Mouse (Mus musculus): ENCODE measurements around the gene Zfp808.
"Not testable (repeated sequence)": the region's sequence is repeated elsewhere in the genome, so short reads cannot be mapped to it uniquely, and the experiment has no call there.

Zfp808 gene

GRCm38 (mm10) chr13:62129432-62130171 lies at the start of gene Zfp808:
Zfp808 (plus strand) TSS chr13:62129886.
- DNase-seq (ENCODE audit: low spot score) = peak; percentile 48

- DNase-seq (ENCODE audit: low spot score) = not testable (repeated sequence)
Observed at GRCm38 (mm10) chr13:62098786-62099185, 30.9 kb upstream of the Zfp808 start.

GRCm38 (mm10) chr13:62099454-62099853 lies 30.2 kb upstream of the Zfp808 start:
- not testable (repeated sequence) for DNase-seq (ENCODE audit: low spot score)

GRCm38 (mm10) chr13:62102368-62102767 lies 27.3 kb upstream of the Zfp808 start:
- DNase-seq (ENCODE audit: low spot score) = not testable (repeated sequence)

GRCm38 (mm10) chr13:62115861-62116260 lies 13.8 kb upstream of the Zfp808 start:
- not testable (repeated sequence) for DNase-seq (ENCODE audit: low spot score)

GRCm38 (mm10) chr13:62121578-62121977 lies 8.1 kb upstream of the Zfp808 start:
- DNase-seq (ENCODE audit: low spot score) = not testable (repeated sequence)

- DNase-seq (ENCODE audit: low spot score) = not testable (repeated sequence)
Observed at GRCm38 (mm10) chr13:62181835-62182755, 52.4 kb downstream of the Zfp808 start.

- DNase-seq (ENCODE audit: low spot score) = no peak
Observed at GRCm38 (mm10) chr13:62245264-62245663, 115.6 kb downstream of the Zfp808 start.

- DNase-seq (ENCODE audit: low spot score) = not testable (repeated sequence)
Observed at GRCm38 (mm10) chr13:62255226-62255625, 125.5 kb downstream of the Zfp808 start.

GRCm38 (mm10) chr13:62263392-62263791 lies 133.7 kb downstream of the Zfp808 start:
- DNase-seq (ENCODE audit: low spot score) = no peak

Data from ovary, postnatal 36 days (tissue).